Mouse (Mus musculus) stomach, postnatal 0 days (tissue): ENCODE measurements around the gene Slc44a2. TPM values are rescaled to one million over a fixed set of nuclear protein-coding genes. Genes with fewer than 3 reads are reported as not detected.

Experiments used
- ATAC-seq: fragments of 200-750 bp; cut with Nextera tagmentation; 2 replicates; pipeline ENCODE4 v1.8.0; 2017; ENCODE audit not compliant: low FRiP score, low TSS enrichment
- DNase-seq: peaks from one replicate; pipeline ENCODE4 v3.0.0-alpha.2; 2016; ENCODE audit warnings: low spot score
- H3K27ac ChIP-seq: fragments of 300-500 bp; sonication (generic); replicated peaks from 2 replicates; pipeline ENCODE4 v1.5.1; 2014; ENCODE audit warnings: mild to moderate bottlenecking, control low read depth
- H3K27me3 ChIP-seq: fragments of 300-500 bp; sonication (generic); 2 replicates; pipeline ENCODE4 v1.6.1; 2014; ENCODE audit warnings: low read length; ENCODE audit not compliant: control insufficient read depth, insufficient read depth
- H3K36me3 ChIP-seq: fragments of 300-500 bp; sonication (generic); 2 replicates; pipeline ENCODE4 v1.6.1; 2014; ENCODE audit warnings: low read length, mixed read lengths; ENCODE audit not compliant: control insufficient read depth, insufficient read depth
- H3K4me1 ChIP-seq: fragments of 300-500 bp; sonication (generic); replicated peaks from 2 replicates; pipeline ENCODE4 v1.6.1; 2014; ENCODE audit warnings: antibody characterized with exemption; ENCODE audit not compliant: control insufficient read depth, insufficient read depth
- H3K4me2 ChIP-seq: fragments of 300-500 bp; sonication (generic); replicated peaks from 2 replicates; pipeline ENCODE4 v1.6.1; 2014; ENCODE audit warnings: low read depth, mild to moderate bottlenecking, control low read depth, moderate library complexity
- H3K4me3 ChIP-seq: fragments of 300-500 bp; sonication (generic); 2 replicates; pipeline ENCODE4 v1.5.1; 2014; ENCODE audit warnings: low read depth, low read length, control low read depth
- H3K9ac ChIP-seq: fragments of 300-500 bp; sonication (generic); 2 replicates; pipeline ENCODE4 v1.6.1; 2014; ENCODE audit warnings: mild to moderate bottlenecking, low read length, control low read depth, mixed read lengths
- H3K9me3 ChIP-seq: fragments of 300-500 bp; sonication (generic); 2 replicates; pipeline ENCODE4 v1.6.1; 2016; ENCODE audit warnings: low read length; ENCODE audit not compliant: control insufficient read depth
- CTCF ChIP-seq: IDR thresholded peaks from 2 replicates; pipeline ENCODE4 v1.5.1; 2016; ENCODE audit warnings: antibody characterized with exemption, low read depth, mild to moderate bottlenecking, moderate library complexity
- EP300 ChIP-seq: optimal IDR thresholded peaks from 2 replicates; pipeline ENCODE3; 2016; ENCODE audit warnings: antibody characterized with exemption
- WGBS: fragments of 180-500 bp; shearing (Covaris S2); extraction: QIAGEN DNeasy Blood & Tissue Kit; methylation state at CpG from one replicate; pipeline ENCODE4 v1.1.7; 2014; 5-methylcytosine and 5-hydroxymethylcytosine counted together
- polyA plus RNA-seq: library from polyadenylated mRNA; unstranded; fragments of >200 nt; fragmentation: Nextera tagmentation; extraction: Ambion mirVana; gene quantifications from 2 replicates; pipeline ENCODE4 v1.2.1, GENCODE M21; 2015

Slc44a2 gene
- polyA plus RNA-seq, 1 experiment from 2014 or later = 55.2 TPM

DNA sequence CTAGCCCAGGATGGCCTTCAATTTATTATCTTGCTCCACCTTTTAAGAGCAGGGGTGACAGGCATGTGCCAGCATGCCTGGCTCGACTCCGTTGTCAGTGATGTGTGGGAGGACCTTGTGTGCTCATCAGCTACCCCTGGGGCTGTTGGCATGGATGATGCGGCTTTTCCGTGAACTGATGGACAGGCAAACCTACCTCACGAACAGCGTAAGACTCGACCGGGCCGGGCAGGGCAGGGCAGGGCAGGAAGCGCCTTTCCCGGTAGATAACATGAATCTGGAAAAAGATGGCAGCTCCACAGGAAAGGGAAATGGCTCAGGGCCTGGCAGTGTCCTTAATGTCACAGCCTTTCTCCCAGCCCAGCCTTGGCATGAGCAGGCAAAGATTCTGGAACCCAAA lies 3.8 kb downstream of the Slc44a2 start:
- ATAC-seq = no peak
- WGBS = 83% methylated on average over 11 of the region's 11 CpGs
- H3K27ac ChIP-seq = no peak overlapping the region

DNA sequence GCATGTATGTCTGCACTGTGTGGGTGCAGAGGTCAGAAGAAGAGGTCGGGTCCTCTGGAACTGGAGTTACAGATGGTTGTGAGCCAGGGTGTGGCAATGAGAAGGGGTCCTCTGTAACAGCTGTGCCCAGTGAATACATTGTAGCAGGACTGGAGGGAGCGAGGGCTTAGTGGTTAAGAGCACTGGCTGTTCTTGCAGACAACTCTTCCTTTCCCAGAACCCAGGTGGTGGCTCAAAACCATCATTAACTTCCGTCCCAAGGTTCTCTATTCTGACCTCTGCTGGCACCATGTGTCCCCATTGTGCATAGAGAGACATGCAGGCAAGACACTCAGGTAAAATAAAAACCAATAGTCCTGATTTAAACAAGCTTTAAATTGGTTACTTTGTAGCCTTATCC lies 7.1 kb downstream of the Slc44a2 start:
- ATAC-seq = no peak
- DNase-seq = no peak
- WGBS = 75% methylated on average over 3 of the region's 3 CpGs
- Histone ChIP-seq H3K9me3 (no peaks in the 10 kb centered on the region), H3K9ac (no peak overlapping the region), H3K4me2 (no peak overlapping the region), H3K36me3 (no peaks in the 10 kb centered on the region), H3K27ac (no peak overlapping the region), H3K4me3 (no peak overlapping the region), H3K27me3 (no peaks in the 10 kb centered on the region), H3K4me1 (no peaks in the 10 kb centered on the region)
- no peak for TF ChIP-seq EP300

More for the DNA sequence above, 3.8 kb downstream of the Slc44a2 start:
- Histone ChIP-seq H3K36me3 (no peaks in the 10 kb centered on the region), H3K9me3 (no peaks in the 10 kb centered on the region), H3K27me3 (no peaks in the 10 kb centered on the region), H3K4me2 (no peak overlapping the region), H3K9ac (no peak overlapping the region), H3K4me1 (no peaks in the 10 kb centered on the region), H3K4me3 (no peak overlapping the region)
- DNase-seq = no peak
- TF ChIP-seq EP300 (no peak), CTCF (no peak)

DNA sequence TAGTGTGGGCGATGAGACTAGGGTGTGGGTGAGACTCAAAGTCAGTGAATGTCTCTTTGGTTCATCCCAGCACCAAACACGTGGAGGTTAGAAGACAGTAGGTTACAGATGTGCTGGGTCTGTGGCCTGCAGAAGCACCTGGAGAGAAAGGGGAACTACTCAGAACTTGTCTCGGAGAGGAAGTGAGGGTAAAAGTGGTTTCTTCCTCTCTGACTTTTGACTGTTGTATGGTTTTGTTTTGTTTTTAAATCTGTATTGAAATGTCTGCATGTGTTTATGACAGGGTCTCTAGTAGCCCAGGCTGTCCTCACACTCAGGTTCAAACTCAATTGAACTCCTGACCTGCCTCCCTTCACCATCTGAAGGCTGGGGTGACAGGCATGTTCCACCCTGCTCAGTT lies 7.5 kb downstream of the Slc44a2 start:
- no peaks in the 10 kb centered on the region for H3K4me1 ChIP-seq
- H3K36me3 ChIP-seq = no peaks in the 10 kb centered on the region
- no peaks in the 10 kb centered on the region for H3K27me3 ChIP-seq
- no peak overlapping the region for H3K9ac ChIP-seq
- DNase-seq (no peak), ATAC-seq (no peak)
- H3K4me3 ChIP-seq = no peak overlapping the region
- WGBS = 75% methylated on average over 3 of the region's 3 CpGs
- TF ChIP-seq EP300 (no peak), CTCF (no peak)
- H3K9me3 ChIP-seq = no peaks in the 10 kb centered on the region
- no peak overlapping the region for H3K27ac ChIP-seq
- no peak overlapping the region for H3K4me2 ChIP-seq

DNA sequence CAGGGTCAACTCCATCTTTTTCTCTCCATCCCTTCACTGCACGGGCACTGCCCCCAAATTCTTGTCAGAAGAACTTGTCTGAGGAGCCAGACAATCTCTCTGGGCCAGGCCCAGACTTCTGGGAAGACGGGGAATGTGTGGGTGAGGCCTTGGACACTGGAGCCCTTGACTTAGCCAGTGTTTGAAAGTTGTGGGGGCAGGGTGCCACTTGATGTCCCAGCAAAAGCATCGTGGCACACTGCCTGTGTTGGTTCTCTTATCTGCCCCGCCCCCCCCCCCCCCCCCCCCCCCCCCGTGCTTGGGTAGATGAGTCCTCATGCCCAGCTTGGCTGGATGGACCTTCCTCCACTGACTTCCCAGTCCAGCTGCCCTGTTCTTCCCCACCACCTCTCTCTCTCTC lies 8.5 kb downstream of the Slc44a2 start:
- Histone ChIP-seq H3K27ac (no peak overlapping the region), H3K9me3 (no peaks in the 10 kb centered on the region), H3K36me3 (no peaks in the 10 kb centered on the region), H3K4me2 (no peak overlapping the region), H3K27me3 (no peaks in the 10 kb centered on the region), H3K4me3 (no peak overlapping the region), H3K4me1 (no peaks in the 10 kb centered on the region), H3K9ac (no peak overlapping the region)
- ATAC-seq (no peak), DNase-seq (no peak)
- WGBS = 37% methylated on average over 4 of the region's 5 CpGs
- TF ChIP-seq EP300 = no peak
- TF ChIP-seq CTCF = no peak

DNA sequence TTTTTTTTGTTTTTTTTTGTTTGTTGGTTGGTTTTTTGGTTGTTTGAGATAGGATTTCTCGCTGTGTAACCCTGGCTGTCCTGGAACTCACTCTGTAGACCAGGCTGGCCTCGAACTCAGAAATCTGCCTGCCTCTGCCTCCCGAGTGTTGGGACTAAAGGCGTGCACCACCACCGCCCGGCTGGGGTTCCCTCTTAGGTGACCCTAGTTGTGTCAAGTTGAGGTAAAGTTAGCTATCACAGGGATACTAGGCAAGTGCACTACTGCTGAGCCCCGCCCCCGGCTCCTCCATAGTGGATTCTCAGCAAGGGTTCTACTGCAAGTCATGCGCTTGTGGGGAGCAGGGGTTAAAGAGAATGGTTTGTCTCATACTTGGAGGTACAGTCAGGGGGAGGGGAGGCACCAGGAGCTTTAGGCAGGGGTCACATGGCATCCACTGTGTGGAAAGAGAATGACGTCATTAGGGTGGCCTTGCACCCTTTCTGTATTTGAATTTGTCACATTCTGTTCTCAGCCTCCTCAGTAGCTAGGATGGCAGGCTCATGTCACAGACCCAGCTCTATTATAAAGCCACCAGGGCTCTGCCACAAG lies 9.3 kb downstream of the Slc44a2 start:
- H3K4me1 ChIP-seq = no peaks in the 10 kb centered on the region
- no peak overlapping the region for H3K9ac ChIP-seq
- no peak overlapping the region for H3K4me2 ChIP-seq
- 88% methylated on average over 10 of the region's 10 CpGs for WGBS
- no peaks in the 10 kb centered on the region for H3K9me3 ChIP-seq
- H3K27ac ChIP-seq = no peak overlapping the region
- H3K36me3 ChIP-seq = no peaks in the 10 kb centered on the region
- DNase-seq = no peak
- H3K27me3 ChIP-seq = no peaks in the 10 kb centered on the region
- no peak overlapping the region for H3K4me3 ChIP-seq
- TF ChIP-seq CTCF = no peak
- TF ChIP-seq EP300 = no peak
- ATAC-seq = peak; percentile 27; the same call in 1 of the 2 replicates

DNA sequence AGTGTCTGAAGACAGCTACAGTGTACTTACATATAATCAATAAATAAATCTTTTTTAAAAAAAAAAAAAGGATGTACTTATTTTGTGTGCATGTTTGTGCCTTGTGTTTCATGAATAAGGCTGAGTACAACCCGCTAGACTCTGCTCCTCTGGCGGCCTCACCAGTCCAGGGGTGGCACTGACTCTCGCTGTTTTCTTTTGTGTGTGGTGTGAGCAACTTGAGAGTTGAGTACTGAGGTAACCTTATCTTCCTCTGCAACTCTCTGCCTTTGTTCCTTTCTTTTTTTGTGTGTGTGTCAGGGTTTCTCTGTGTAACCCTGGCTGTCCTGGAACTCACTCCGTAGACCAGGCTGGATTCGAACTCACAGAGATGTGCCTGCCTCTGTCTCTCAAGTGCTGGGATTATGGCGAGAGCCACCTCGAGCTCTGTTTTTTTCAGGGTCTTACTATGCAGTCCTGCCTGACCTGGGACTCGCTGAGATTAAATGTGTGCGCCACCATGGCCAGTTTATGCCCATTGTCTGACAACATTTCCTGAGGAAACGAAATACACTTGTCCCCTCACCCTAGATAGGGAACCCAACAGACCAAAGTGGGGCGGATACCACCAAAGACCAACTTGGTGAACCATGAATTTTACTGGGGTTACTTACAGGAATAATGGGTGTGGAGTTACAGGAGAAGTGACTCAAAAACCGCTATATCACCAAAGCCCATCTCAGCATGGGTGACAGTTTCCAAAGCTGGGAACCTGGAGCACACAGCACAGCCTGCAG lies 11.1 kb downstream of the Slc44a2 start:
- Histone ChIP-seq H3K4me2 (no peak overlapping the region), H3K27ac (no peak overlapping the region), H3K27me3 (no peaks in the 10 kb centered on the region), H3K4me1 (no peaks in the 10 kb centered on the region), H3K4me3 (no peak overlapping the region), H3K36me3 (no peaks in the 10 kb centered on the region), H3K9me3 (no peaks in the 10 kb centered on the region), H3K9ac (no peak overlapping the region)
- DNase-seq (no peak), ATAC-seq (no peak)
- no peak for TF ChIP-seq EP300
- TF ChIP-seq CTCF = no peak
- WGBS = 87% methylated on average over 12 of the region's 12 CpGs
